14 mouse cellular contexts compared by ENCODE assay signal in genomic region chr13:55288854-55289253, GRCm38 (mm10). TPM values are rescaled to one million over a fixed set of nuclear protein-coding genes. Genes with fewer than 3 reads are reported as not detected.
DNase-seq lines count a peak whose midpoint lies in the region; ATAC-seq and TF ChIP-seq lines count a peak whose summit lies in the region.
"Had no signal": no experiment of that assay in that cellular context is flagged by ENCODE, and none has a peak within 500 bp of the region (broad histone marks: within the 10 kb centered on the region; RNA-seq: fewer than 3 reads in every experiment).

No protein-coding gene starts in this region.

- no peak overlapping the region for H3K4me3 ChIP-seq in kidney, postnatal 0 days (replicated peaks; ENCODE audit: low read depth, low read length)
- H3K4me3 ChIP-seq: embryonic facial prominence, embryonic 15.5 days; limb, embryonic 13.5 days had no signal

- H3K36me3 ChIP-seq in kidney, postnatal 0 days (ENCODE audit: insufficient read depth, low read length): peaks cover 50% of the 10 kb centered on the region

- TF ChIP-seq CTCF in kidney, postnatal 0 days (IDR thresholded peaks at IDR 0.05; ENCODE audit: low read depth): peak; percentile 15; the same call in 1 of the 2 replicates

- 72% methylated on average over 3 of the region's 3 CpGs for WGBS in kidney, postnatal 0 days

- no peak overlapping the region for H3K4me2 ChIP-seq in kidney, postnatal 0 days (ENCODE audit: low read length)
- H3K4me2 ChIP-seq: embryonic facial prominence, embryonic 15.5 days; limb, embryonic 13.5 days had no signal

- no peak overlapping the region for H3K27ac ChIP-seq in kidney, postnatal 0 days
- H3K27ac ChIP-seq: embryonic facial prominence, embryonic 15.5 days; limb, embryonic 13.5 days had no signal

- H3K27me3 ChIP-seq in kidney, postnatal 0 days (ENCODE audit: insufficient read depth, low read length): no peaks in the 10 kb centered on the region
- H3K27me3 ChIP-seq: embryonic facial prominence, embryonic 15.5 days; limb, embryonic 13.5 days had no signal

- ATAC-seq in kidney, postnatal 0 days (replicated peaks; ENCODE audit: low FRiP score, low read depth): no peak
- ATAC-seq: intestine, embryonic 16.5 days; midbrain, embryonic 16.5 days had no signal

- H3K9ac ChIP-seq in kidney, postnatal 0 days (ENCODE audit: low read depth, low read length): no peak overlapping the region
- H3K9ac ChIP-seq: embryonic facial prominence, embryonic 15.5 days; limb, embryonic 13.5 days had no signal

- no peaks in the 10 kb centered on the region for H3K4me1 ChIP-seq in kidney, postnatal 0 days (replicated peaks; ENCODE audit: insufficient read depth, low read length)
- H3K4me1 ChIP-seq: embryonic facial prominence, embryonic 15.5 days; limb, embryonic 13.5 days had no signal

- H3K9me3 ChIP-seq in kidney, postnatal 0 days (replicated peaks; ENCODE audit: low read length): no peaks in the 10 kb centered on the region
- H3K9me3 ChIP-seq: embryonic facial prominence, embryonic 15.5 days; limb, embryonic 13.5 days had no signal

- DNase-seq in kidney, postnatal 0 days (ENCODE audit: low spot score): peak; percentile 24
- DNase-seq in kidney, adult 18-20 months: no peak
- DNase-seq in thymus, postnatal 0 days (ENCODE audit: low spot score): peak; percentile 8
- DNase-seq in thymus, postnatal 25 days: no peak
- peak; percentile 16 for DNase-seq in MN1 (ENCODE audit: low spot score)
- DNase-seq in naive thymus-derived CD4-positive, alpha-beta T cell, adult 2 months (ENCODE audit: low read depth): peak; percentile 34
- DNase-seq in cerebellum, postnatal 4 days (ENCODE audit: low spot score in 2 of 2): no peak
- no peak for DNase-seq in right cerebral cortex, postnatal 10 days (ENCODE audit: low spot score in 2 of 2)
- DNase-seq: lung, postnatal 14 days; right cerebral cortex, postnatal 4 days had no signal

RNA-seq across cellular contexts. Expression of gene Prelid1, which starts 31.4 kb away (rescaled TPM):
- 398 and 435 TPM in 2 replicates for polyA plus RNA-seq in kidney, postnatal 0 days (2015; fragmentation: Nextera tagmentation; extraction: Ambion mirVana)
- 434 and 456 TPM in 2 replicates for polyA plus RNA-seq in thymus, postnatal 0 days (2015; fragmentation: Nextera tagmentation; extraction: Ambion mirVana)

RNA-seq across cellular contexts. Expression of gene Rab24, which starts 32.9 kb away (rescaled TPM):
- polyA plus RNA-seq in kidney, postnatal 0 days (2015; fragmentation: Nextera tagmentation; extraction: Ambion mirVana): 84.8 and 93.1 TPM in 2 replicates
- polyA plus RNA-seq in thymus, postnatal 0 days (2015; fragmentation: Nextera tagmentation; extraction: Ambion mirVana): 99.1 and 105 TPM in 2 replicates

RNA-seq across cellular contexts. Expression of gene Mxd3, which starts 40.8 kb away (rescaled TPM):
- 14.9 and 15.1 TPM in 2 replicates for polyA plus RNA-seq in kidney, postnatal 0 days (2015; fragmentation: Nextera tagmentation; extraction: Ambion mirVana)
- 57.9 and 66.6 TPM in 2 replicates for polyA plus RNA-seq in thymus, postnatal 0 days (2015; fragmentation: Nextera tagmentation; extraction: Ambion mirVana)

Comparison
In these comparisons a context has a peak if more than half of its experiments do, and no peak if none do; other contexts are left out.
1. DNase-seq: peak in kidney, postnatal 0 days (single experiment), thymus, postnatal 0 days (single experiment), MN1 (single experiment) and naive thymus-derived CD4-positive, alpha-beta T cell, adult 2 months (single experiment); none in kidney, adult 18-20 months (single experiment), thymus, postnatal 25 days (single experiment), cerebellum, postnatal 4 days (0 of 2) and right cerebral cortex, postnatal 10 days (0 of 2).